Mouse (Mus musculus): ENCODE measurements around the gene Rimkla. TPM values are rescaled to one million over a fixed set of nuclear protein-coding genes. Genes with fewer than 3 reads are reported as not detected.

The Rimkla gene
- total and polyA plus RNA-seq, 3 experiments: not detected

DNA sequence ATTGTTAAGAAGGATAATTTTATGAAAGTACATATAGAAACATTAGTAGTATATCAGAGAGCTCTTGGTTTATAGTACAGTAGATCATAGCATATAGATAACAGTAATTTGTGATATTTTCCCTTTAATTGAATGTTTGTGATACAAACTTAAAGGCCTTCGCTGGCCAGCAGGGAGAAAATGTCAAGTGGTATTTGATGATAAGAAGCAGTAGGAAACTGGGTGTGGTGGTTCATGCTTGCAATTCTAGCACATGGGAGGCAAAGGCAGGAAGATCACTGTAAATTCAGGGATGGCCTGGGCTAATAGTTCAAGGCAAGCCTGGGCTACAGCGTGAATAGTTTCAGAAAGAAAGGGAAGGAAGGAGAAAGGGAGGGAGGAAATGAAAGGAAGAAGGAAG is 67.4 kb downstream of the Rimkla start:
- H3K36me3 ChIP-seq (ENCODE audit: control insufficient read depth in 1 of 2, insufficient read depth in 2 of 2, low read length in 2 of 2): peaks cover 0 to 7% of the 10 kb centered on the region in 2 experiments; a peak in 2 of 4 replicates
- no peak overlapping the region for H3K9ac ChIP-seq (ENCODE audit: control insufficient read depth, low read depth, low read length, poor library complexity, severe bottlenecking)
- peaks cover 0 to 3% of the 10 kb centered on the region in 2 experiments; a peak in 2 of 4 replicates for H3K27me3 ChIP-seq (ENCODE audit: control insufficient read depth in 1 of 2, insufficient read depth in 2 of 2, low read length in 2 of 2)
- peaks cover 2 to 13% of the 10 kb centered on the region in 2 experiments; a peak in 2 of 4 replicates for H3K4me1 ChIP-seq (ENCODE audit: control insufficient read depth in 1 of 2, insufficient read depth in 2 of 2, low read length in 2 of 2)
- TF ChIP-seq HCFC1 (IDR thresholded peaks at IDR 0.05; ENCODE audit: low read depth, low read length): no peak
- 0 out of 2 replicates have a peak, but pooled peaks have one; percentile 9 for TF ChIP-seq TAL1 (IDR thresholded peaks at IDR 0.05; ENCODE audit: low read length)
- TF ChIP-seq GATA1 (IDR thresholded peaks at IDR 0.05; ENCODE audit: low read depth, low read length): peak; percentile 31
- TF ChIP-seq MAZ (IDR thresholded peaks at IDR 0.05; ENCODE audit: low read depth, low read length): no peak
- no peak for TF ChIP-seq NRF1 (IDR thresholded peaks at IDR 0.05; ENCODE audit: insufficient read depth, low read depth, low read length, poor library complexity, severe bottlenecking)
- TF ChIP-seq BHLHE40 (IDR thresholded peaks at IDR 0.05; ENCODE audit: borderline replicate concordance, low read depth, low read length): no peak
- TF ChIP-seq MYB (IDR thresholded peaks at IDR 0.05; ENCODE audit: low read depth, low read length): no peak
- TF ChIP-seq EP300 (IDR thresholded peaks at IDR 0.05; ENCODE audit: low read depth in 1 of 2, low read length in 2 of 2): peak in 1 of 2 experiments; percentile 10; a peak in 2 of 4 replicates
- TF ChIP-seq GABPA (IDR thresholded peaks at IDR 0.05; ENCODE audit: low read depth, low read length): no peak
- no peak for TF ChIP-seq POLR2AphosphoS5 (IDR thresholded peaks at IDR 0.05; ENCODE audit: borderline replicate concordance, low read depth, low read length)
- no peak overlapping the region for H3K27ac ChIP-seq (ENCODE audit: control insufficient read depth, low read depth, low read length)
- peak; percentile 37 for DNase-seq (ENCODE audit: low read depth, low spot score)
- no peaks in the 10 kb centered on the region for H3K9me3 ChIP-seq (replicated peaks; ENCODE audit: insufficient read depth, low read length)
- H3K79me2 ChIP-seq (ENCODE audit: control insufficient read depth, insufficient read depth, low read length, poor library complexity): no peaks in the 10 kb centered on the region; the same call in 1 of the 2 replicates
- no peak overlapping the region for H3K4me3 ChIP-seq (ENCODE audit: control insufficient read depth in 1 of 2, insufficient read depth in 1 of 2, low read depth in 2 of 2, low read length in 2 of 2)

DNA sequence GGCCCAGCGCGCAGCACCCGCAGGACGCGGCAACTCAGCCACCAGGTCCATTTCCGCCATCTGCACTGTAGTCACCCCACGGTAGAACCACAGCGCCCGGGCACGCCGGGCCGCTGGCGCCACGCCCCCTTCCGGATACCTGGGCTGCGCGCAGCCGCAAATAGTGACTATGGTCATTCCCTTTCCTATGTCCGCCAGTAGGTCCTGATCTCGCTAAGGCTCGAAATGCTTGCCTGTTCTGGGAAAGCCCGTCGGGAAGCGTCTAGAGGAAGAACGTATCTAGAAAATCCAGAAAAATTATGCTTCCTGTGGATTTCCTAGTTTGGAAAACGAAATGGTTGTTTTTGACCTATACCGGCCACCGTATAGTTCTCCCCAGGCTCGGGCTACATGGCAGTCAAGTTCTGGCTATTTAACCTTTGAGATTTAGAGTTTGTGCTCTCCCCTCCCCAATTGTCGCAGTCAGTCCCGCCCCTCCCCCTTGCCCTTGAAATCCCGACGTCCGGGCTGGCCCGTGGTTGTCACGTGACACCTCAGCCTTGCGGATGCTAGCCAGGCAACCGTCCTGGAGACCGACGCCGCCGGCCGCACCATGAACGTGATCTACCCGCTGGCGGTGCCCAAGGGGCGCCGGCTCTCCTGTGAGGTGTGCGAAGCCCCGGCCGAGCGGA is 70.0 kb downstream of the Rimkla start, which contains the start of the genes Ppcs and Zmynd12:
Gene Ppcs, minus strand, starts transcription at position 127 of the 671 bp plus-strand sequence.
Gene Zmynd12, plus strand, starts transcription at position 521 of the 671 bp plus-strand sequence.
- H3K9me3 ChIP-seq (replicated peaks; ENCODE audit: insufficient read depth, low read length): no peaks in the 10 kb centered on the region
- peaks cover 2 to 18% of the 10 kb centered on the region in 2 experiments for H3K4me1 ChIP-seq (ENCODE audit: control insufficient read depth in 1 of 2, insufficient read depth in 2 of 2, low read length in 2 of 2)
- H3K4me3 ChIP-seq (ENCODE audit: control insufficient read depth in 1 of 2, insufficient read depth in 1 of 2, low read depth in 2 of 2, low read length in 2 of 2): peak within 1 kb of the TSS; percentile 75 to 94
- TF ChIP-seq NELFE (IDR thresholded peaks at IDR 0.05; ENCODE audit: low read depth, low read length) (peak; percentile 82), CTCF (IDR thresholded peaks at IDR 0.05 in 2 of 3, conservative IDR thresholded peaks at IDR 0.05 in 1 of 3; ENCODE audit: control insufficient read depth in 1 of 3, insufficient read depth in 1 of 3, low read depth in 2 of 3, low read length in 3 of 3, poor library complexity in 1 of 3, severe bottlenecking in 1 of 3) (no peak), POLR2AphosphoS5 (IDR thresholded peaks at IDR 0.05; ENCODE audit: borderline replicate concordance, low read depth, low read length) (no peak), HCFC1 (IDR thresholded peaks at IDR 0.05; ENCODE audit: low read depth, low read length) (peak; percentile 77), MAZ (IDR thresholded peaks at IDR 0.05; ENCODE audit: low read depth, low read length) (peak; percentile 58; the same call in 1 of the 2 replicates), JUND (IDR thresholded peaks at IDR 0.05; ENCODE audit: low read depth, low read length) (no peak), MAX (IDR thresholded peaks at IDR 0.05; ENCODE audit: low read length) (no peak), ETS1 (IDR thresholded peaks at IDR 0.05; ENCODE audit: low read depth, low read length) (peak; percentile 40; the same call in 1 of the 2 replicates), GATA1 (IDR thresholded peaks at IDR 0.05; ENCODE audit: low read depth, low read length) (no peak), BHLHE40 (IDR thresholded peaks at IDR 0.05; ENCODE audit: borderline replicate concordance, low read depth, low read length) (no peak; the same call in 1 of the 2 replicates), UBTF (IDR thresholded peaks at IDR 0.05; ENCODE audit: borderline replicate concordance, insufficient read depth, low read depth, low read length) (no peak), SMC3 (IDR thresholded peaks at IDR 0.05; ENCODE audit: low read depth, low read length) (no peak), TCF12 (IDR thresholded peaks at IDR 0.05; ENCODE audit: low read depth, low read length) (peak; percentile 60; the same call in 1 of the 2 replicates), USF1 (IDR thresholded peaks at IDR 0.05; ENCODE audit: low read depth, low read length) (peak; percentile 93), EP300 (IDR thresholded peaks at IDR 0.05; ENCODE audit: low read depth in 1 of 2, low read length in 2 of 2) (0 out of 4 replicates have a peak, but pooled peaks of 1 of the 2 experiments have one; percentile 5), ELF1 (IDR thresholded peaks at IDR 0.05; ENCODE audit: low read depth, low read length) (peak; percentile 88), TBP (IDR thresholded peaks at IDR 0.05; ENCODE audit: low read depth, low read length) (peak; percentile 76), CHD1 (IDR thresholded peaks at IDR 0.05; ENCODE audit: low read depth, low read length) (no peak), MXI1 (IDR thresholded peaks at IDR 0.05; ENCODE audit: low read depth, low read length) (peak; percentile 92), E2F4 (IDR thresholded peaks at IDR 0.05; ENCODE audit: borderline replicate concordance, low read depth, low read length) (peak; percentile 61; the same call in 1 of the 2 replicates), MYB (IDR thresholded peaks at IDR 0.05; ENCODE audit: low read depth, low read length) (no peak), POLR2AphosphoS2 (IDR thresholded peaks at IDR 0.05; ENCODE audit: low read length) (peak; percentile 77), MYC (IDR thresholded peaks at IDR 0.05; ENCODE audit: low read depth, low read length) (peak; percentile 53; the same call in 1 of the 2 replicates), RAD21 (IDR thresholded peaks at IDR 0.05; ENCODE audit: low read depth, low read length) (no peak), RCOR1 (IDR thresholded peaks at IDR 0.05; ENCODE audit: low read depth, low read length) (no peak)

More for the DNA sequence above, 70.0 kb downstream of the Rimkla start, which contains the start of the genes Ppcs and Zmynd12:
- Histone ChIP-seq H3K79me2 (ENCODE audit: control insufficient read depth, insufficient read depth, low read length, poor library complexity) (no peaks in the 10 kb centered on the region; the same call in 1 of the 2 replicates), H3K36me3 (ENCODE audit: control insufficient read depth in 1 of 2, insufficient read depth in 2 of 2, low read length in 2 of 2) (peaks cover 0 to 17% of the 10 kb centered on the region in 2 experiments; a peak in 2 of 4 replicates), H3K27ac (ENCODE audit: control insufficient read depth, low read depth, low read length) (peak within 1 kb of the TSS; percentile 76), H3K9ac (ENCODE audit: control insufficient read depth, low read depth, low read length, poor library complexity, severe bottlenecking) (peak within 1 kb of the TSS; percentile 86), H3K27me3 (ENCODE audit: control insufficient read depth in 1 of 2, insufficient read depth in 2 of 2, low read length in 2 of 2) (no peaks in the 10 kb centered on the region)
- peak; percentile 89 for DNase-seq (ENCODE audit: low read depth, low spot score)

All from MEL (cell line).